Mouse (Mus musculus): ENCODE data around the gene Actn4. TPM values are rescaled to one million over a fixed set of nuclear protein-coding genes. Genes with fewer than 3 reads are reported as not detected.
A peak's percentile ranks its signal among the peaks of the same experiment; 100 is the strongest.
"Not testable (repeated sequence)": the region's sequence is repeated elsewhere in the genome, so short reads cannot be mapped to it uniquely, and the experiment has no call there.

Gene Actn4
- polyA plus RNA-seq, 1 experiment from 2014 or later, result 233 TPM

- H3K27ac ChIP-seq; H3K4me2 ChIP-seq (replicated peaks); H3K9me3 ChIP-seq; H3K4me3 ChIP-seq; H3K4me1 ChIP-seq; H3K27me3 ChIP-seq; ATAC-seq (ENCODE audit: insufficient number of reproducible peaks, insufficient read depth, low FRiP score, low TSS enrichment); H3K9ac ChIP-seq: not testable (repeated sequence)
- 95% methylated on average over 8 of the region's 8 CpGs for WGBS
- peaks cover 24% of the 10 kb centered on the region for H3K36me3 ChIP-seq
Observed at GRCm38 (mm10) chr7:28968120-28968519, 6.0 kb upstream of the Actn4 start.

- Histone ChIP-seq H3K4me2 (replicated peaks) (no peak overlapping the region), H3K9me3 (no peaks in the 10 kb centered on the region), H3K27me3 (no peaks in the 10 kb centered on the region), H3K36me3 (peaks cover 17% of the 10 kb centered on the region), H3K27ac (0 out of 2 replicates have a peak overlapping the region, but pooled peaks have one; percentile 9), H3K9ac (no peak overlapping the region), H3K4me1 (no peaks in the 10 kb centered on the region), H3K4me3 (no peak overlapping the region)
- 65% methylated on average over 4 of the region's 4 CpGs for WGBS
- ATAC-seq (ENCODE audit: insufficient number of reproducible peaks, insufficient read depth, low FRiP score, low TSS enrichment), result no peak
Observed at GRCm38 (mm10) chr7:28966751-28967505, 4.8 kb upstream of the Actn4 start.

GRCm38 (mm10) chr7:28966181-28966580 lies 4.0 kb upstream of the Actn4 start:
- Histone ChIP-seq H3K27me3 (no peaks in the 10 kb centered on the region), H3K36me3 (peaks cover 10% of the 10 kb centered on the region; the same call in 1 of the 2 replicates), H3K9ac (no peak overlapping the region), H3K4me3 (no peak overlapping the region), H3K4me1 (peaks cover under 1% of the 10 kb centered on the region; the same call in 1 of the 2 replicates), H3K4me2 (replicated peaks) (no peak overlapping the region), H3K9me3 (no peaks in the 10 kb centered on the region), H3K27ac (no peak overlapping the region)
- no peak for ATAC-seq (ENCODE audit: insufficient number of reproducible peaks, insufficient read depth, low FRiP score, low TSS enrichment)
- WGBS, result 93% methylated on average over 4 of the region's 5 CpGs

GRCm38 (mm10) chr7:28965346-28965840 lies 3.3 kb upstream of the Actn4 start:
- H3K36me3 ChIP-seq, result 0 out of 2 replicates have a peak, but pooled peaks cover 6% of the 10 kb centered on the region
- 75% methylated on average over 5 of the region's 5 CpGs for WGBS
- H3K9me3 ChIP-seq, result no peaks in the 10 kb centered on the region
- H3K4me3 ChIP-seq, result no peak overlapping the region
- no peak overlapping the region for H3K4me2 ChIP-seq (replicated peaks)
- no peak overlapping the region for H3K9ac ChIP-seq
- no peak for ATAC-seq (ENCODE audit: insufficient number of reproducible peaks, insufficient read depth, low FRiP score, low TSS enrichment)
- no peaks in the 10 kb centered on the region for H3K27me3 ChIP-seq
- peaks cover 9% of the 10 kb centered on the region for H3K4me1 ChIP-seq
- no peak overlapping the region for H3K27ac ChIP-seq

GRCm38 (mm10) chr7:28963399-28963923 lies 1.3 kb upstream of the Actn4 start:
- Histone ChIP-seq H3K9ac (no peak overlapping the region), H3K4me2 (replicated peaks) (no peak overlapping the region), H3K4me1 (peaks cover 27% of the 10 kb centered on the region), H3K4me3 (no peak overlapping the region), H3K9me3 (no peaks in the 10 kb centered on the region), H3K27ac (no peak overlapping the region), H3K27me3 (no peaks in the 10 kb centered on the region), H3K36me3 (no peaks in the 10 kb centered on the region)
- 67% methylated on average over 3 of the region's 3 CpGs for WGBS
- ATAC-seq (ENCODE audit: insufficient number of reproducible peaks, insufficient read depth, low FRiP score, low TSS enrichment), result no peak

- ATAC-seq (ENCODE audit: insufficient number of reproducible peaks, insufficient read depth, low FRiP score, low TSS enrichment), result no peak
- peak overlapping the region; percentile 92 for H3K4me3 ChIP-seq
- peak overlapping the region; percentile 87 for H3K27ac ChIP-seq
- H3K36me3 ChIP-seq, result no peaks in the 10 kb centered on the region
- peak overlapping the region; percentile 91 for H3K4me2 ChIP-seq (replicated peaks)
- no peaks in the 10 kb centered on the region for H3K9me3 ChIP-seq
- 1% methylated on average over 7 of the region's 7 CpGs for WGBS
- peak overlapping the region; percentile 93 for H3K9ac ChIP-seq
- H3K4me1 ChIP-seq, result peaks cover 32% of the 10 kb centered on the region
- H3K27me3 ChIP-seq, result no peaks in the 10 kb centered on the region
Observed at GRCm38 (mm10) chr7:28961584-28961926, 585 bp downstream of the Actn4 start.

- Histone ChIP-seq H3K4me1 (peaks cover 32% of the 10 kb centered on the region), H3K27me3 (no peaks in the 10 kb centered on the region), H3K27ac (peak overlapping the region; percentile 87; the same call in 1 of the 2 replicates), H3K36me3 (no peaks in the 10 kb centered on the region), H3K4me3 (peak overlapping the region; percentile 92), H3K4me2 (replicated peaks) (peak overlapping the region; percentile 91), H3K9me3 (no peaks in the 10 kb centered on the region), H3K9ac (peak overlapping the region; percentile 93)
- no peak for ATAC-seq (ENCODE audit: insufficient number of reproducible peaks, insufficient read depth, low FRiP score, low TSS enrichment)
- WGBS, result 21% methylated on average over 9 of the region's 9 CpGs
Observed at GRCm38 (mm10) chr7:28960354-28961046, 1.6 kb downstream of the Actn4 start.

- H3K9me3 ChIP-seq, result no peaks in the 10 kb centered on the region
- H3K36me3 ChIP-seq, result no peaks in the 10 kb centered on the region
- H3K4me2 ChIP-seq (replicated peaks), result peak overlapping the region; percentile 91
- peaks cover 32% of the 10 kb centered on the region for H3K4me1 ChIP-seq
- no peak for ATAC-seq (ENCODE audit: insufficient number of reproducible peaks, insufficient read depth, low FRiP score, low TSS enrichment)
- peak overlapping the region; percentile 48; the same call in 1 of the 2 replicates for H3K27ac ChIP-seq
- H3K9ac ChIP-seq, result peak overlapping the region; percentile 93; the same call in 1 of the 2 replicates
- no peaks in the 10 kb centered on the region for H3K27me3 ChIP-seq
- H3K4me3 ChIP-seq, result peak overlapping the region; percentile 92
- WGBS, result 49% methylated on average over 6 of the region's 6 CpGs
Observed at GRCm38 (mm10) chr7:28959505-28960045, 2.6 kb downstream of the Actn4 start.

GRCm38 (mm10) chr7:28958770-28959169 lies 3.4 kb downstream of the Actn4 start:
- peaks cover 37% of the 10 kb centered on the region for H3K4me1 ChIP-seq
- H3K4me3 ChIP-seq, result no peak overlapping the region

GRCm38 (mm10) chr7:28957997-28958725 lies 4.0 kb downstream of the Actn4 start:
- no peaks in the 10 kb centered on the region for H3K9me3 ChIP-seq
- no peaks in the 10 kb centered on the region for H3K27me3 ChIP-seq
- 72% methylated on average over 1 of the region's 1 CpGs for WGBS
- no peak overlapping the region for H3K4me2 ChIP-seq (replicated peaks)
- H3K4me1 ChIP-seq, result peaks cover 43% of the 10 kb centered on the region
- H3K9ac ChIP-seq, result no peak overlapping the region
- H3K4me3 ChIP-seq, result no peak overlapping the region
- no peak for ATAC-seq (ENCODE audit: insufficient number of reproducible peaks, insufficient read depth, low FRiP score, low TSS enrichment)
- no peak overlapping the region for H3K27ac ChIP-seq
- no peaks in the 10 kb centered on the region for H3K36me3 ChIP-seq

More at GRCm38 (mm10) chr7:28958770-28959169, 3.4 kb downstream of the Actn4 start:
- no peaks in the 10 kb centered on the region for H3K9me3 ChIP-seq
- 0 out of 2 replicates have a peak overlapping the region, but pooled peaks have one; percentile 91 for H3K4me2 ChIP-seq (replicated peaks)
- 37% methylated on average over 1 of the region's 1 CpGs for WGBS
- H3K27me3 ChIP-seq, result no peaks in the 10 kb centered on the region
- H3K9ac ChIP-seq, result peak overlapping the region; percentile 93; the same call in 1 of the 2 replicates
- no peak for ATAC-seq (ENCODE audit: insufficient number of reproducible peaks, insufficient read depth, low FRiP score, low TSS enrichment)
- H3K27ac ChIP-seq, result no peak overlapping the region
- H3K36me3 ChIP-seq, result no peaks in the 10 kb centered on the region

- Histone ChIP-seq H3K4me1 (peaks cover 52% of the 10 kb centered on the region), H3K4me2 (replicated peaks) (no peak overlapping the region), H3K36me3 (no peaks in the 10 kb centered on the region), H3K9ac (no peak overlapping the region), H3K9me3 (no peaks in the 10 kb centered on the region), H3K27me3 (no peaks in the 10 kb centered on the region), H3K27ac (no peak overlapping the region), H3K4me3 (no peak overlapping the region)
- no peak for ATAC-seq (ENCODE audit: insufficient number of reproducible peaks, insufficient read depth, low FRiP score, low TSS enrichment)
- 83% methylated on average over 6 of the region's 6 CpGs for WGBS
Observed at GRCm38 (mm10) chr7:28957286-28957685, 4.9 kb downstream of the Actn4 start.

All from embryonic facial prominence, embryonic 12.5 days (tissue).